Mouse (Mus musculus): ENCODE data around the gene Aqr. TPM values are rescaled to one million over a fixed set of nuclear protein-coding genes. Genes with fewer than 3 reads are reported as not detected.

Aqr gene
- polyA plus RNA-seq, 1 experiment from 2014 or later, result 63.2 TPM

DNA sequence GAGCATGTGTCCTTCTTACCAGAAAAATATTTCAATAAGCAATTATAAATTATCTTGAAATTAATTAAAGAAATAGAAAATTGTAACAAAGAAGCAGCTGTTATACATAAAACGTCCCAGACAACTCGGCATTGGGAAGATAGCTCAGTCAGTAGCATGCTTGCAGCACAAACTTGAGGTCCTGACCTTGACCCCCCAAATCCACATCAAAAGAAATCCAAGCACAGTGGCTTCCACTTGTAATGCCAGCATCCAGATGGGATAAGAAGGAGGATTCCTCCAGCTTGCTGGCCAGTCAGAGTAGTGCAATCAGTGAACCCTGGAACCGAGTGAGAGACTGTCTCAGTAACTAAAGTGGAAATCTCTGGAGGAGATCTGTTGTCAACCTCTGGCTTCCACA, 120.6 kb downstream of the Aqr start:
- Histone ChIP-seq H3K36me3 (ENCODE audit: control insufficient read depth, insufficient read depth, low read length) (no peaks in the 10 kb centered on the region), H3K27me3 (ENCODE audit: control insufficient read depth, insufficient read depth, low read length) (no peaks in the 10 kb centered on the region), H3K9ac (ENCODE audit: low read depth, low read length) (no peak overlapping the region), H3K4me2 (replicated peaks; ENCODE audit: low read depth, low read length) (no peak overlapping the region), H3K27ac (ENCODE audit: low read depth, low read length) (no peak overlapping the region), H3K4me1 (replicated peaks; ENCODE audit: control insufficient read depth, insufficient read depth, low read length) (no peaks in the 10 kb centered on the region), H3K4me3 (ENCODE audit: low read depth, low read length) (no peak overlapping the region), H3K9me3 (ENCODE audit: control insufficient read depth, low read length) (no peaks in the 10 kb centered on the region)
- no peak for ATAC-seq (ENCODE audit: low FRiP score)
- DNase-seq (ENCODE audit: low spot score), result no peak
- WGBS, result 79% methylated on average over 3 of the region's 3 CpGs

DNA sequence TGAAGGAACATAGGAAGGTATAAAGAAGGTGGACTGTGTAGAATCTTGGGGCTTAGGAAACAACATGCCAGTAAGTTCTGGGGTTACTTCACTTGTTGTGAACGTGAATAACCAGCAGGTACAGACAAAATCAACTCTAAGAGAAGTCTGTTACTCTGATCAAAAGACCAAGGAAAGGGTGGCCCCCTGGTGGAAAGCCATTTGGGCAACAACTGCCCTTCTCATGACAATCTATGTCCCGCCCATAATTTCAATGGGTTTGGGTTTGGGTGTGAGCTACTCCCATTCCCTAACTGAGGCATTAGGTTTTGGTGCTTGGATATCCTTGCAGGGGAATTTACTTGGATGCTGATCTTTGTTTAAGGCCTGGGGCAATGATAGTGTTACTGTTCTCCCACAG, 122.8 kb downstream of the Aqr start:
- ATAC-seq (ENCODE audit: low FRiP score) (no peak), DNase-seq (ENCODE audit: low spot score) (no peak)
- no peak overlapping the region for H3K27ac ChIP-seq (ENCODE audit: low read depth, low read length)

DNA sequence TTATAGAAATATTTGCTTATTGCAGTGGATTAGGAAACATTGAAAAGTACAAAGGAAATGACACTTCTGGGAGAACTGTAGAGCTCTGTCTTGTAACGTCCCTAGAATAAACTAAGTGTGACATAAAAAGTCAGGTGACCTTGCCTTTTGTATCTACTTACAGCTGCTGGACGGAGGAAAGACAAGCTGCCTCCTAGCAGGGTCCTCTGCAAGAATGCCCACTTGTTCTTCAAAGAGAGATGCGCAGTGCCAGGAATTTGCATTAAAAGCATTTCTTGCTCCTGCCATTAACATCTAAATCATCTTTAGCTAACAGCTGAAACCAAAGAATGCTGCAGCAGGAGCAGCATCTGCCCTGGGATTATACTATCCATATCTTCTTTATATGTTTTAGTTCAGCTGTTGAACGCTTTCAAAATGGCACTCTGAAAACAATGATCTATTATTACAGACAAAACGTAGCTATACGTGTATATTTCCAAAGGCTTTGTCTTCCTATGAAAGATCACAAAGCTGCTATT, 126.7 kb downstream of the Aqr start:
- Histone ChIP-seq H3K4me3 (ENCODE audit: low read depth, low read length) (no peak overlapping the region), H3K4me1 (replicated peaks; ENCODE audit: control insufficient read depth, insufficient read depth, low read length) (no peaks in the 10 kb centered on the region), H3K9me3 (ENCODE audit: control insufficient read depth, low read length) (no peaks in the 10 kb centered on the region), H3K27me3 (ENCODE audit: control insufficient read depth, insufficient read depth, low read length) (no peaks in the 10 kb centered on the region), H3K9ac (ENCODE audit: low read depth, low read length) (no peak overlapping the region), H3K4me2 (replicated peaks; ENCODE audit: low read depth, low read length) (no peak overlapping the region), H3K36me3 (ENCODE audit: control insufficient read depth, insufficient read depth, low read length) (no peaks in the 10 kb centered on the region), H3K27ac (ENCODE audit: low read depth, low read length) (no peak overlapping the region)
- WGBS, result 39% methylated on average over 6 of the region's 6 CpGs
- no peak for ATAC-seq (ENCODE audit: low FRiP score)
- DNase-seq (ENCODE audit: low spot score), result no peak

More for the DNA sequence above, 122.8 kb downstream of the Aqr start:
- no peak overlapping the region for H3K4me3 ChIP-seq (ENCODE audit: low read depth, low read length)
- no peaks in the 10 kb centered on the region for H3K36me3 ChIP-seq (ENCODE audit: control insufficient read depth, insufficient read depth, low read length)
- no peak overlapping the region for H3K4me2 ChIP-seq (replicated peaks; ENCODE audit: low read depth, low read length)
- no peak overlapping the region for H3K9ac ChIP-seq (ENCODE audit: low read depth, low read length)
- WGBS, result 85% methylated on average over 2 of the region's 2 CpGs
- no peaks in the 10 kb centered on the region for H3K4me1 ChIP-seq (replicated peaks; ENCODE audit: control insufficient read depth, insufficient read depth, low read length)
- H3K9me3 ChIP-seq (ENCODE audit: control insufficient read depth, low read length), result no peaks in the 10 kb centered on the region
- no peaks in the 10 kb centered on the region for H3K27me3 ChIP-seq (ENCODE audit: control insufficient read depth, insufficient read depth, low read length)

DNA sequence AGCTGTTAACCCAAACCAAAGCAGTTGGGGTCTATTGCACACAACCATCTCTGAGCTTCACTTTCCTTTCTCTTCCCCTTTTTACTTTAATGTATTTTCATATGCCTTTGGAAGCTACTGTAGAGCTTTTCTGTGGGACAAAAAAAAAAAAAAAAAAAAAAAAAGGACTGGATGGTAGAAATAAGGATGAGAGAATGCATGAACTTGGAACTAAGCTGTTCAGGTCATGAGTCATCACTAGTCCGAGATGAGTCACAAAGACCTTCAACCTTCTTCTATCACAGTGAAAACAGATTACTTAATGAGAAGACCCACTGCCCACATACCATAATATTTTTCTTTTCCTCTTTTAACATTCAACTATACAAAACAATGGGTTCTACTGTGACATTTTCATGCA, 127.2 kb downstream of the Aqr start:
- Histone ChIP-seq H3K27me3 (ENCODE audit: control insufficient read depth, insufficient read depth, low read length) (no peaks in the 10 kb centered on the region), H3K9ac (ENCODE audit: low read depth, low read length) (no peak overlapping the region), H3K36me3 (ENCODE audit: control insufficient read depth, insufficient read depth, low read length) (no peaks in the 10 kb centered on the region), H3K4me3 (ENCODE audit: low read depth, low read length) (no peak overlapping the region), H3K4me1 (replicated peaks; ENCODE audit: control insufficient read depth, insufficient read depth, low read length) (no peaks in the 10 kb centered on the region), H3K9me3 (ENCODE audit: control insufficient read depth, low read length) (no peaks in the 10 kb centered on the region), H3K4me2 (replicated peaks; ENCODE audit: low read depth, low read length) (no peak overlapping the region), H3K27ac (ENCODE audit: low read depth, low read length) (no peak overlapping the region)
- ATAC-seq (ENCODE audit: low FRiP score), result no peak
- no peak for DNase-seq (ENCODE audit: low spot score)
- WGBS, result 65% methylated on average over 1 of the region's 1 CpGs

DNA sequence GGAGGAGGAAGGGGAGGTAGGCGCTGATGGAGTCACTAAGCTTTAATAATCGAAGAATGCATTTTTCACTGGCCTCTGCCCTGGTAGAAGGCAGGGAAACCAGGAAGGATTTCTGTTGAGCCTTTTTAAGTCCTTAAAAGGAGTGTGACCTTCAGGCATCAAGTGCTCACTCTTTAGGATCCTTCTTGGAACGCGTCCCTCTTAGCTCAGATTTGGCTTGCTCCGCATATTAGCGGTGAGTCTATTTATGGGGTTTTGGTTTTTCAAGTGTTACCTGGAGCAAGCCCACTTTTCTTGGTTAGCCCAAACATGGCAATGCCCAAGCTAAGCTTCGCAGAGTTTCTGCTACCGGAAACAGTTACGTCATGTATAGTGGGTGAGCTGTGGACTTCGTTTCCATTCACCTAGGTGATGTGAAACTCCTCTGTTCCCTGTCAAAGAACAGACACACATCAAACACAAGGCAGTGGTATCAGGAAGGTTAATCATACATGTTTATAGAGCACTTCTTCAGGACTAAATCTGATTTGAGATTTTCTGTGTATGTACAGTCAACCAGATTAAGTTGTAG, 128.5 kb downstream of the Aqr start:
- 95% methylated on average over 10 of the region's 10 CpGs for WGBS
- Histone ChIP-seq H3K4me2 (replicated peaks; ENCODE audit: low read depth, low read length) (no peak overlapping the region), H3K9ac (ENCODE audit: low read depth, low read length) (no peak overlapping the region), H3K4me1 (replicated peaks; ENCODE audit: control insufficient read depth, insufficient read depth, low read length) (no peaks in the 10 kb centered on the region), H3K9me3 (ENCODE audit: control insufficient read depth, low read length) (no peaks in the 10 kb centered on the region), H3K27me3 (ENCODE audit: control insufficient read depth, insufficient read depth, low read length) (no peaks in the 10 kb centered on the region), H3K36me3 (ENCODE audit: control insufficient read depth, insufficient read depth, low read length) (no peaks in the 10 kb centered on the region), H3K27ac (ENCODE audit: low read depth, low read length) (no peak overlapping the region), H3K4me3 (ENCODE audit: low read depth, low read length) (no peak overlapping the region)
- ATAC-seq (ENCODE audit: low FRiP score) (no peak), DNase-seq (ENCODE audit: low spot score) (no peak)

DNA sequence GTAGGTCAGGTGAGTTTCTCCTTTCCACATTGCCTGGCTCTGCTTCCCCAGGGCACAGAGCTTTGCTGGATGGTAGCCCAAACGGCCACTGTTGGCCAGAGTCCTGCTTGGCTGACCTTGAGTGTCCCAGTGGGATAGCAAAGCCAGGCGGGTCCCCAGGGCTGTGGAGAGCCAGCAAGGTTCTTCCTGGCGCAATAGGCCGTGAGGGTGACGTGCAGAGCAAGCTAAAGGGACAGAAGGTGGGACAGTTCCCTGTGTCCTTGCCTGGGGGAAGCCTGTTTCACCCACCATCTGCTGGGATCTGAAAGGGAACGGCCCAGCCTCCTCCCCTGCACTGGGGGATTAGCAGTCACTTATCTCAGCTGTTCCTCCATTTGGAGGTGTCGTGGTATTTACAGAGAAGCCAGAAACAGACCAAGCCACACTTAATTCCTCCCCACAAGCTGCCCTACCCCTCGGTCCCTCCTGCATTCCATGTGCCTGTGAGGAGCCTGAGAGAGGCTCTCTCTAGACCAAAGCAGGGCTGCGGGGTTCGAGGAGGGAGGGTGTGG, 129.4 kb downstream of the Aqr start:
- Histone ChIP-seq H3K9ac (ENCODE audit: low read depth, low read length) (no peak overlapping the region), H3K4me2 (replicated peaks; ENCODE audit: low read depth, low read length) (no peak overlapping the region), H3K36me3 (ENCODE audit: control insufficient read depth, insufficient read depth, low read length) (no peaks in the 10 kb centered on the region), H3K4me1 (replicated peaks; ENCODE audit: control insufficient read depth, insufficient read depth, low read length) (no peaks in the 10 kb centered on the region), H3K27me3 (ENCODE audit: control insufficient read depth, insufficient read depth, low read length) (no peaks in the 10 kb centered on the region), H3K27ac (ENCODE audit: low read depth, low read length) (no peak overlapping the region), H3K9me3 (ENCODE audit: control insufficient read depth, low read length) (no peaks in the 10 kb centered on the region), H3K4me3 (ENCODE audit: low read depth, low read length) (no peak overlapping the region)
- 0 out of 2 replicates have a peak, but pooled peaks have one; percentile 7 for ATAC-seq (ENCODE audit: low FRiP score)
- 42% methylated on average over 10 of the region's 10 CpGs for WGBS
- DNase-seq (ENCODE audit: low spot score), result peak; percentile 8

DNA sequence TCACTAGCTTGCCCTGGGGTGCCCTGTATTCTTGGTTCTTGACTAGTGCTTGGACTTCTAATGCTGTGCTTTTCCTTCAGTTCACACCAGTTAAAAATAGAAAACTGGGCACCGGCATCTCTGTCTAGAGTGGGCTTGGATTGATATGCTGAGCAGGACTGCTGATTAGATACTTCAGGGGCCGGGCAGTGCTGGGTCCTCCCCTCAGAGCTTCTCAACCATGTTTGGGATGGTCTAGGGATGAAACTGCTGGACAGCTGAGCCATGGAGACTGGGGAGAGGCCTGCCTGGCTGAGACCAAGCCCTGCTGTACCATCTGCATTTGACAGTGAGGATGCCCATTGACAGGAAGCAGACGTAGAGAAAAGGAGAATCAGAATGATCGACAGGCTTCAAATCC, 132.7 kb downstream of the Aqr start:
- 86% methylated on average over 4 of the region's 4 CpGs for WGBS

DNA sequence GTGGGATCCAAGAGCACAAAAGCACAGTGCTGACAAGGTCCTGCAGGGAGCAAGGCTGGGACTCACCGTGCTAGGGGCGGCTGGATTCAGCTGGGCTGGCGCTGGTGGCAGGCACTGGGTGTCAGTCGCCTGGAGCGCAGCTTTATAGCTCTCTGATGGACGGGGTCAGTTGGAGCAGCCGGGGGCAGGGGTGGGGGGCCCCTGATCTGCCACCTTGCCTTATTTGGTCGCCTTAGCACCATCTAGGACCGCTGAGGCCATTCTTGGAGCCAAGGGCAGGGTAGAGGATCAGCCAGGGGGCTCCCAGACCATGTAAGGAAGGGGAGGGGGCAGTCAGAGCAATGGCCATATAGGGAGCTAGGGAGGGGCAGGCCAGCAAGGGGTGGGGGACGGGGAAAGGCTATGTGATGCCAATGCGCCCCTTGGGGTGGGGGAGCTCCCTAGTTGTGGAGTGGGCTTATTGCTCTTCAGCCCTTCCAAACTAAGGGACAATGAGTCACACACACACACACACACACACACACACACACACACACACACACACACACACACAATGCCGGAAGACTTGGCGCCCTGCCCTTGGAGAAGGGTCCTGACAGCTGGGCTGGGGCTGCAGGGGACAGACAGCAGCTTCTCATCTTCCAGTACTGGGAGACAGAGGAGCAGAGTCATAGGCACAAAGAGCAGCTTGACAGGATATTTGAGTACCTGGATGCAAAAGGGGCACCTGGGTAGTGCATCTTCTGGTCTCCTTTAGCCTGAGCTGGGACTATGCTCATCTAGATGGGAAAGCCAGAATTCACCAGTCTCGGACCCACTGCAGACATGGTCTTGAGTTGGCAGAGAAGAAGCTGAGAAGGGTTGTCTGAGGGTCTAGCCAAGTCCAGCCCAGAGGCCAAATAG, 133.9 kb downstream of the Aqr start, which contains the start of gene Actc1:
Actc1 (minus strand) TSS at position 853 of the 903 bp plus-strand sequence.
- no peak within 1 kb of the TSS; the same call in 1 of the 2 replicates for H3K4me2 ChIP-seq (replicated peaks; ENCODE audit: low read depth, low read length)
- no peak within 1 kb of the TSS for H3K27ac ChIP-seq (ENCODE audit: low read depth, low read length)
- H3K36me3 ChIP-seq (ENCODE audit: control insufficient read depth, insufficient read depth, low read length), result no peaks in the 10 kb centered on the region
- H3K9me3 ChIP-seq (ENCODE audit: control insufficient read depth, low read length), result no peaks in the 10 kb centered on the region
- H3K4me1 ChIP-seq (replicated peaks; ENCODE audit: control insufficient read depth, insufficient read depth, low read length), result no peaks in the 10 kb centered on the region
- 34% methylated on average over 14 of the region's 14 CpGs for WGBS
- no peak for DNase-seq (ENCODE audit: low spot score)
- H3K27me3 ChIP-seq (ENCODE audit: control insufficient read depth, insufficient read depth, low read length), result no peaks in the 10 kb centered on the region
- H3K9ac ChIP-seq (ENCODE audit: low read depth, low read length), result no peak within 1 kb of the TSS
- no peak within 1 kb of the TSS for H3K4me3 ChIP-seq (ENCODE audit: low read depth, low read length)
- ATAC-seq (ENCODE audit: low FRiP score), result peak; percentile 43; the same call in 1 of the 2 replicates

More for the DNA sequence above, 132.7 kb downstream of the Aqr start:
- Histone ChIP-seq H3K36me3 (ENCODE audit: control insufficient read depth, insufficient read depth, low read length) (no peaks in the 10 kb centered on the region), H3K9ac (ENCODE audit: low read depth, low read length) (no peak overlapping the region), H3K4me3 (ENCODE audit: low read depth, low read length) (no peak overlapping the region), H3K27me3 (ENCODE audit: control insufficient read depth, insufficient read depth, low read length) (no peaks in the 10 kb centered on the region), H3K4me1 (replicated peaks; ENCODE audit: control insufficient read depth, insufficient read depth, low read length) (no peaks in the 10 kb centered on the region), H3K9me3 (ENCODE audit: control insufficient read depth, low read length) (no peaks in the 10 kb centered on the region), H3K4me2 (replicated peaks; ENCODE audit: low read depth, low read length) (no peak overlapping the region), H3K27ac (ENCODE audit: low read depth, low read length) (no peak overlapping the region)
- DNase-seq (ENCODE audit: low spot score), result no peak
- no peak for ATAC-seq (ENCODE audit: low FRiP score)

All from hindbrain, embryonic 11.5 days (tissue).